Mouse (Mus musculus) E14TG2a.4 (cell line): ENCODE measurements at regions not wholly inside any gene's neighbourhood (a gene's known extent, or its start where the extent isn't known, plus 50 kb on each side); places are given as distances from the start of the nearest gene placed in this dataset.

ENCODE experiments used
- H3K27me3 ChIP-seq: 2 replicates; pipeline ENCODE4 v1.6.1; 2014; ENCODE audit warnings: low read length, control low read depth; ENCODE audit not compliant: insufficient read depth
- H3K36me3 ChIP-seq: 2 replicates; pipeline ENCODE4 v1.6.1; 2014; ENCODE audit warnings: low read length, control low read depth; ENCODE audit not compliant: insufficient read depth
- H3K4me1 ChIP-seq: replicated peaks from 2 replicates; pipeline ENCODE4 v1.6.1; 2014; ENCODE audit warnings: low read depth, low read length, control low read depth
- H3K4me3 ChIP-seq: replicated peaks from 2 replicates; pipeline ENCODE4 v1.5.1; 2014; ENCODE audit warnings: mild to moderate bottlenecking, low read length
- H3K9me3 ChIP-seq: 2 replicates; pipeline ENCODE4 v1.6.1; 2014; ENCODE audit warnings: low read length, control low read depth
- CTCF ChIP-seq: conservative IDR thresholded peaks from 2 replicates; pipeline ENCODE4 v1.5.1; 2014; ENCODE audit warnings: low read length
- NANOG ChIP-seq: IDR thresholded peaks from 2 replicates; pipeline ENCODE4 v1.6.1; 2014; ENCODE audit warnings: borderline replicate concordance, low read length, mixed read lengths
- POU5F1 ChIP-seq: IDR thresholded peaks from 2 replicates; pipeline ENCODE4 v1.6.1; 2014; ENCODE audit warnings: low read length, borderline replicate concordance

GRCm38 (mm10) chr15:45612954-45613353 lies 5478.8 kb downstream of the 9330182O14Rik start:
- Histone ChIP-seq H3K4me3 (no peak overlapping the region), H3K27me3 (no peaks in the 10 kb centered on the region), H3K4me1 (no peaks in the 10 kb centered on the region), H3K9me3 (peaks cover 29% of the 10 kb centered on the region), H3K36me3 (no peaks in the 10 kb centered on the region)
- TF ChIP-seq NANOG (no peak), CTCF (no peak), POU5F1 (no peak)

GRCm38 (mm10) chr15:45646256-45646655 lies 5512.1 kb downstream of the 9330182O14Rik start:
- no peaks in the 10 kb centered on the region for H3K27me3 ChIP-seq
- no peaks in the 10 kb centered on the region for H3K9me3 ChIP-seq
- TF ChIP-seq CTCF = no peak
- TF ChIP-seq POU5F1 = no peak
- TF ChIP-seq NANOG = no peak
- H3K36me3 ChIP-seq = no peaks in the 10 kb centered on the region
- no peak overlapping the region for H3K4me3 ChIP-seq
- no peaks in the 10 kb centered on the region for H3K4me1 ChIP-seq

GRCm38 (mm10) chr15:45663601-45664000 lies 5529.4 kb downstream of the 9330182O14Rik start:
- H3K4me1 ChIP-seq = peaks cover 4% of the 10 kb centered on the region; the same call in 1 of the 2 replicates
- peaks cover 22% of the 10 kb centered on the region for H3K9me3 ChIP-seq
- H3K27me3 ChIP-seq = no peaks in the 10 kb centered on the region
- TF ChIP-seq POU5F1 = no peak
- TF ChIP-seq NANOG = no peak
- TF ChIP-seq CTCF = no peak
- no peak overlapping the region for H3K4me3 ChIP-seq
- no peaks in the 10 kb centered on the region for H3K36me3 ChIP-seq

GRCm38 (mm10) chr15:45689446-45689845 lies 5555.3 kb downstream of the 9330182O14Rik start:
- H3K4me3 ChIP-seq = no peak overlapping the region
- H3K9me3 ChIP-seq = peaks cover 49% of the 10 kb centered on the region
- no peaks in the 10 kb centered on the region for H3K36me3 ChIP-seq
- H3K27me3 ChIP-seq = no peaks in the 10 kb centered on the region
- no peaks in the 10 kb centered on the region for H3K4me1 ChIP-seq
- TF ChIP-seq NANOG (peak; percentile 51; the same call in 1 of the 2 replicates), CTCF (no peak), POU5F1 (no peak)

GRCm38 (mm10) chr15:45690026-45690425 lies 5555.9 kb downstream of the 9330182O14Rik start:
- TF ChIP-seq NANOG (no peak), POU5F1 (no peak), CTCF (no peak)
- Histone ChIP-seq H3K9me3 (peaks cover 53% of the 10 kb centered on the region), H3K4me1 (no peaks in the 10 kb centered on the region), H3K36me3 (no peaks in the 10 kb centered on the region), H3K4me3 (no peak overlapping the region), H3K27me3 (no peaks in the 10 kb centered on the region)

- Histone ChIP-seq H3K36me3 (no peaks in the 10 kb centered on the region), H3K27me3 (no peaks in the 10 kb centered on the region), H3K4me3 (no peak overlapping the region), H3K9me3 (0 out of 2 replicates have a peak, but pooled peaks cover 4% of the 10 kb centered on the region), H3K4me1 (no peaks in the 10 kb centered on the region)
- no peak for TF ChIP-seq POU5F1
- no peak for TF ChIP-seq NANOG
- TF ChIP-seq CTCF = no peak
Observed at GRCm38 (mm10) chr15:45711109-45711508, 5576.9 kb downstream of the 9330182O14Rik start.

- Histone ChIP-seq H3K36me3 (no peaks in the 10 kb centered on the region), H3K27me3 (no peaks in the 10 kb centered on the region), H3K9me3 (no peaks in the 10 kb centered on the region), H3K4me3 (no peak overlapping the region), H3K4me1 (no peaks in the 10 kb centered on the region)
- TF ChIP-seq POU5F1 (no peak), CTCF (no peak), NANOG (no peak)
Observed at GRCm38 (mm10) chr15:45730370-45731153, 5596.4 kb downstream of the 9330182O14Rik start.

- Histone ChIP-seq H3K36me3 (no peaks in the 10 kb centered on the region), H3K4me1 (no peaks in the 10 kb centered on the region), H3K9me3 (no peaks in the 10 kb centered on the region), H3K4me3 (no peak overlapping the region), H3K27me3 (no peaks in the 10 kb centered on the region)
- TF ChIP-seq POU5F1 (no peak), CTCF (peak; percentile 27), NANOG (no peak)
Observed at GRCm38 (mm10) chr15:45763225-45763624, 5629.1 kb downstream of the 9330182O14Rik start.
